Mouse (Mus musculus) left cerebral cortex, postnatal 4 days (tissue): ENCODE measurements at regions not wholly inside any gene's neighbourhood (a gene's known extent, or its start where the extent isn't known, plus 50 kb on each side); places are given as distances from the start of the nearest gene placed in this dataset.

Experiments
- DNase-seq: peaks from one replicate; pipeline ENCODE4 v3.0.0-alpha.2; 2022
- intact Hi-C: fragments of 180-260 bp; cut with DNase I; formaldehyde crosslinking; loops from one replicate; pipeline ENCODE4 v1.15.1; 2025

- DNase-seq: no peak
- intact Hi-C loops: no loop called here
Observed at GRCm38 (mm10) chr11:111273651-111274050, 207.7 kb downstream of the Kcnj2 start.

GRCm38 (mm10) chr11:111280769-111281168, 214.8 kb downstream of the Kcnj2 start:
- intact Hi-C loops: no loop called here

GRCm38 (mm10) chr11:111281237-111282160, 215.5 kb downstream of the Kcnj2 start:
- DNase-seq: no peak
- intact Hi-C loops: no loop called here

More at GRCm38 (mm10) chr11:111280769-111281168, 214.8 kb downstream of the Kcnj2 start:
- DNase-seq: no peak

GRCm38 (mm10) chr11:111282283-111282682, 216.3 kb downstream of the Kcnj2 start:
- intact Hi-C loops: no loop called here
- DNase-seq: no peak

- intact Hi-C loops: no loop called here
- no peak for DNase-seq
Observed at GRCm38 (mm10) chr11:111290537-111290936, 224.6 kb downstream of the Kcnj2 start.

- intact Hi-C loops: no loop called here
Observed at GRCm38 (mm10) chr11:111296309-111296721, 230.4 kb downstream of the Kcnj2 start.

GRCm38 (mm10) chr11:111312802-111313201, 246.8 kb downstream of the Kcnj2 start:
- no peak for DNase-seq
- intact Hi-C loops: no loop called here

More at GRCm38 (mm10) chr11:111296309-111296721, 230.4 kb downstream of the Kcnj2 start:
- peak; percentile 1 for DNase-seq

GRCm38 (mm10) chr11:111313566-111313965, 247.6 kb downstream of the Kcnj2 start:
- DNase-seq: no peak
- intact Hi-C loops: no loop called here

GRCm38 (mm10) chr11:111321576-111321975, 255.6 kb downstream of the Kcnj2 start:
- intact Hi-C loops: no loop called here
- no peak for DNase-seq

- no peak for DNase-seq
- intact Hi-C loops: no loop called here
Observed at GRCm38 (mm10) chr11:111324453-111325010, 258.6 kb downstream of the Kcnj2 start.

GRCm38 (mm10) chr11:111326915-111327314, 261.0 kb downstream of the Kcnj2 start:
- intact Hi-C loops: no loop called here
- DNase-seq: no peak

GRCm38 (mm10) chr11:111328258-111328657, 262.3 kb downstream of the Kcnj2 start:
- intact Hi-C loops: no loop called here
- no peak for DNase-seq

GRCm38 (mm10) chr11:111331592-111331991, 265.6 kb downstream of the Kcnj2 start:
- DNase-seq: no peak
- intact Hi-C loops: no loop called here

- no peak for DNase-seq
- intact Hi-C loops: no loop called here
Observed at GRCm38 (mm10) chr11:111333021-111333420, 267.1 kb downstream of the Kcnj2 start.

GRCm38 (mm10) chr11:111347562-111347961, 281.6 kb downstream of the Kcnj2 start:
- DNase-seq: no peak
- intact Hi-C loops: no loop called here

GRCm38 (mm10) chr11:111350028-111350427, 284.1 kb downstream of the Kcnj2 start:
- intact Hi-C loops: no loop called here

GRCm38 (mm10) chr11:111363363-111363762, 297.4 kb downstream of the Kcnj2 start:
- no peak for DNase-seq
- intact Hi-C loops: no loop called here

More at GRCm38 (mm10) chr11:111350028-111350427, 284.1 kb downstream of the Kcnj2 start:
- no peak for DNase-seq

GRCm38 (mm10) chr11:111377165-111377564, 311.2 kb downstream of the Kcnj2 start:
- no peak for DNase-seq
- intact Hi-C loops: no loop called here

- DNase-seq: no peak
- intact Hi-C loops: no loop called here
Observed at GRCm38 (mm10) chr11:111379842-111380241, 313.9 kb downstream of the Kcnj2 start.

- DNase-seq: no peak
- intact Hi-C loops: no loop called here
Observed at GRCm38 (mm10) chr11:111398706-111399105, 332.7 kb downstream of the Kcnj2 start.

GRCm38 (mm10) chr11:111409266-111409665, 343.3 kb downstream of the Kcnj2 start:
- intact Hi-C loops: no loop called here
- no peak for DNase-seq

GRCm38 (mm10) chr11:111424871-111425270, 358.9 kb downstream of the Kcnj2 start:
- intact Hi-C loops: no loop called here
- no peak for DNase-seq
